Mouse (Mus musculus) forebrain, embryonic 12.5 days (tissue): ENCODE results near the gene Dupd1. TPM values are rescaled to one million over a fixed set of nuclear protein-coding genes. Genes with fewer than 3 reads are reported as not detected.
A peak's percentile ranks its signal among the peaks of the same experiment; 100 is the strongest.
"Not testable (repeated sequence)": the region's sequence is repeated elsewhere in the genome, so short reads cannot be mapped to it uniquely, and the experiment has no call there.

Experiments
- ATAC-seq: fragments of 200-750 bp; cut with Nextera tagmentation; 2 replicates; pipeline ENCODE4 v1.8.0; 2017; ENCODE audit warnings: moderate TSS enrichment; ENCODE audit not compliant: low FRiP score
- H3K27ac ChIP-seq: fragments of 300-500 bp; sonication (generic); 2 replicates; pipeline ENCODE4 v1.5.1; 2016; ENCODE audit warnings: mild to moderate bottlenecking
- H3K27me3 ChIP-seq: fragments of 300-500 bp; sonication (generic); 2 replicates; pipeline ENCODE4 v1.6.1; 2016; ENCODE audit warnings: mild to moderate bottlenecking
- H3K36me3 ChIP-seq: fragments of 300-500 bp; sonication (generic); replicated peaks from 2 replicates; pipeline ENCODE4 v1.6.1; 2016; ENCODE audit warnings: mild to moderate bottlenecking
- H3K4me1 ChIP-seq: fragments of 300-500 bp; sonication (generic); 2 replicates; pipeline ENCODE4 v1.6.1; 2016
- H3K4me2 ChIP-seq: fragments of 300-500 bp; sonication (generic); 2 replicates; pipeline ENCODE4 v1.6.1; 2016; ENCODE audit warnings: mild to moderate bottlenecking, moderate library complexity
- H3K4me3 ChIP-seq: fragments of 300-500 bp; sonication (generic); replicated peaks from 2 replicates; pipeline ENCODE4 v1.5.1; 2016; ENCODE audit warnings: mild to moderate bottlenecking
- H3K9ac ChIP-seq: fragments of 300-500 bp; sonication (generic); 2 replicates; pipeline ENCODE4 v1.6.1; 2016; ENCODE audit warnings: mild to moderate bottlenecking
- H3K9me3 ChIP-seq: fragments of 300-500 bp; sonication (generic); 2 replicates; pipeline ENCODE4 v1.6.1; 2016
- WGBS: fragments of 180-500 bp; shearing (Covaris S2); methylation state at CpG from one replicate; pipeline ENCODE4 v1.1.7; 2016; 5-methylcytosine and 5-hydroxymethylcytosine counted together
- polyA plus RNA-seq: library from polyadenylated mRNA; unstranded; fragments of >200 nt; fragmentation: Nextera tagmentation; extraction: Ambion mirVana; gene quantifications from 2 replicates; pipeline ENCODE4 v1.2.1, GENCODE M21; 2016

The Dupd1 gene
- polyA plus RNA-seq, 1 experiment from 2014 or later = not detected

GRCm38 (mm10) chr14:21685411-21686146, 28.8 kb downstream of the Dupd1 start:
- WGBS = 83% methylated on average over 10 of the region's 10 CpGs
- H3K4me1 ChIP-seq = peaks cover 28% of the 10 kb centered on the region
- no peak overlapping the region for H3K4me2 ChIP-seq
- H3K36me3 ChIP-seq = no peaks in the 10 kb centered on the region
- H3K27me3 ChIP-seq = peaks cover 33% of the 10 kb centered on the region
- ATAC-seq = no peak
- H3K9ac ChIP-seq = no peak overlapping the region
- no peak overlapping the region for H3K27ac ChIP-seq
- no peak overlapping the region for H3K4me3 ChIP-seq
- H3K9me3 ChIP-seq = no peaks in the 10 kb centered on the region

- Histone ChIP-seq H3K4me3 (no peak overlapping the region), H3K27me3 (peaks cover 33% of the 10 kb centered on the region), H3K27ac (no peak overlapping the region), H3K9ac (no peak overlapping the region), H3K4me2 (no peak overlapping the region), H3K4me1 (peaks cover 38% of the 10 kb centered on the region), H3K9me3 (no peaks in the 10 kb centered on the region), H3K36me3 (no peaks in the 10 kb centered on the region)
- ATAC-seq = no peak
- 85% methylated on average over 4 of the region's 4 CpGs for WGBS
These were observed 30.5 kb downstream of the Dupd1 start for GRCm38 (mm10) chr14:21683834-21684233.

- ATAC-seq = peak; percentile 74
- Histone ChIP-seq H3K27me3 (peaks cover 25% of the 10 kb centered on the region), H3K36me3 (no peaks in the 10 kb centered on the region), H3K4me3 (peak overlapping the region; percentile 26), H3K27ac (peak overlapping the region; percentile 67), H3K9ac (no peak overlapping the region), H3K4me1 (peaks cover 41% of the 10 kb centered on the region), H3K9me3 (no peaks in the 10 kb centered on the region), H3K4me2 (peak overlapping the region; percentile 51)
- WGBS = under 1% methylated on average over 9 of the region's 9 CpGs
These were observed 31.7 kb downstream of the Dupd1 start for GRCm38 (mm10) chr14:21682681-21683129.

- no peak for ATAC-seq
- peaks cover 31% of the 10 kb centered on the region for H3K4me1 ChIP-seq
- H3K27ac ChIP-seq = peak overlapping the region; percentile 5; the same call in 1 of the 2 replicates
- no peaks in the 10 kb centered on the region for H3K36me3 ChIP-seq
- no peak overlapping the region for H3K4me2 ChIP-seq
- 45% methylated on average over 8 of the region's 8 CpGs for WGBS
- H3K9ac ChIP-seq = no peak overlapping the region
- H3K27me3 ChIP-seq = peaks cover 5% of the 10 kb centered on the region; the same call in 1 of the 2 replicates
- no peak overlapping the region for H3K4me3 ChIP-seq
- no peaks in the 10 kb centered on the region for H3K9me3 ChIP-seq
These were observed 34.7 kb downstream of the Dupd1 start for GRCm38 (mm10) chr14:21679631-21680201.

GRCm38 (mm10) chr14:21678509-21679285, 35.7 kb downstream of the Dupd1 start:
- H3K4me2 ChIP-seq = no peak overlapping the region
- no peaks in the 10 kb centered on the region for H3K27me3 ChIP-seq
- H3K4me3 ChIP-seq = no peak overlapping the region
- 43% methylated on average over 7 of the region's 7 CpGs for WGBS
- H3K36me3 ChIP-seq = no peaks in the 10 kb centered on the region
- H3K27ac ChIP-seq = no peak overlapping the region
- ATAC-seq = no peak
- H3K9ac ChIP-seq = no peak overlapping the region
- H3K4me1 ChIP-seq = peaks cover 25% of the 10 kb centered on the region
- H3K9me3 ChIP-seq = no peaks in the 10 kb centered on the region

GRCm38 (mm10) chr14:21676223-21676622, 38.2 kb downstream of the Dupd1 start:
- Histone ChIP-seq H3K36me3 (no peaks in the 10 kb centered on the region; the same call in 1 of the 2 replicates), H3K4me1 (peaks cover 13% of the 10 kb centered on the region; the same call in 1 of the 2 replicates), H3K4me2 (no peak overlapping the region), H3K9me3 (no peaks in the 10 kb centered on the region), H3K27ac (no peak overlapping the region), H3K9ac (no peak overlapping the region), H3K4me3 (no peak overlapping the region), H3K27me3 (no peaks in the 10 kb centered on the region)
- 84% methylated on average over 2 of the region's 2 CpGs for WGBS
- ATAC-seq = no peak

GRCm38 (mm10) chr14:21674471-21674870, 39.9 kb downstream of the Dupd1 start:
- 75% methylated on average over 5 of the region's 5 CpGs for WGBS
- Histone ChIP-seq H3K4me2 (no peak overlapping the region), H3K4me3 (no peak overlapping the region), H3K27ac (no peak overlapping the region), H3K9me3 (no peaks in the 10 kb centered on the region), H3K9ac (no peak overlapping the region), H3K4me1 (peaks cover 6% of the 10 kb centered on the region; the same call in 1 of the 2 replicates), H3K36me3 (peaks cover 13% of the 10 kb centered on the region), H3K27me3 (no peaks in the 10 kb centered on the region)
- no peak for ATAC-seq

GRCm38 (mm10) chr14:21673100-21673499, 41.3 kb downstream of the Dupd1 start:
- Histone ChIP-seq H3K36me3 (peaks cover 27% of the 10 kb centered on the region), H3K4me2 (no peak overlapping the region), H3K4me3 (no peak overlapping the region), H3K9me3 (no peaks in the 10 kb centered on the region), H3K27ac (no peak overlapping the region), H3K9ac (no peak overlapping the region), H3K27me3 (no peaks in the 10 kb centered on the region), H3K4me1 (no peaks in the 10 kb centered on the region; the same call in 1 of the 2 replicates)
- no peak for ATAC-seq
- WGBS = 75% methylated on average over 4 of the region's 4 CpGs

GRCm38 (mm10) chr14:21670422-21671006, 43.9 kb downstream of the Dupd1 start:
- ATAC-seq, H3K4me1 ChIP-seq, H3K9ac ChIP-seq, H3K9me3 ChIP-seq, H3K27ac ChIP-seq, H3K4me2 ChIP-seq, H3K4me3 ChIP-seq, H3K27me3 ChIP-seq: not testable (repeated sequence)
- WGBS = 92% methylated on average over 15 of the region's 15 CpGs
- peaks cover 52% of the 10 kb centered on the region for H3K36me3 ChIP-seq

- WGBS = 93% methylated on average over 11 of the region's 11 CpGs
- no peak for ATAC-seq
- Histone ChIP-seq H3K4me2 (no peak overlapping the region), H3K4me1 (no peaks in the 10 kb centered on the region; the same call in 1 of the 2 replicates), H3K4me3 (no peak overlapping the region), H3K27ac (no peak overlapping the region), H3K9me3 (no peaks in the 10 kb centered on the region), H3K27me3 (no peaks in the 10 kb centered on the region), H3K36me3 (peaks cover 59% of the 10 kb centered on the region), H3K9ac (no peak overlapping the region)
These were observed 44.5 kb downstream of the Dupd1 start for GRCm38 (mm10) chr14:21669633-21670421.

GRCm38 (mm10) chr14:21669218-21669617, 45.2 kb downstream of the Dupd1 start:
- Histone ChIP-seq H3K9me3 (no peaks in the 10 kb centered on the region), H3K4me1 (no peaks in the 10 kb centered on the region; the same call in 1 of the 2 replicates), H3K4me3 (no peak overlapping the region), H3K27ac (no peak overlapping the region), H3K9ac (no peak overlapping the region), H3K4me2 (no peak overlapping the region), H3K36me3 (peaks cover 65% of the 10 kb centered on the region), H3K27me3 (no peaks in the 10 kb centered on the region)
- WGBS = 96% methylated on average over 11 of the region's 11 CpGs
- no peak for ATAC-seq
